Mouse (Mus musculus) stomach, embryonic 15.5 days (tissue): ENCODE data around the gene Fgg. TPM values are rescaled to one million over a fixed set of nuclear protein-coding genes. Genes with fewer than 3 reads are reported as not detected.

Experiments used
- ATAC-seq: fragments of 200-750 bp; cut with Nextera tagmentation; 2 replicates; pipeline ENCODE4 v1.8.0; 2017; ENCODE audit warnings: low read depth, moderate number of reproducible peaks, moderate TSS enrichment; ENCODE audit not compliant: insufficient read depth, low FRiP score
- H3K27ac ChIP-seq: fragments of 300-500 bp; sonication (generic); 2 replicates; pipeline ENCODE4 v1.5.1; 2015; ENCODE audit warnings: mild to moderate bottlenecking, inconsistent platforms
- H3K27me3 ChIP-seq: fragments of 300-500 bp; sonication (generic); replicated peaks from 2 replicates; pipeline ENCODE4 v1.6.1; 2015; ENCODE audit warnings: inconsistent platforms
- H3K36me3 ChIP-seq: fragments of 300-500 bp; sonication (generic); 2 replicates; pipeline ENCODE4 v1.6.1; 2015; ENCODE audit warnings: inconsistent platforms
- H3K4me1 ChIP-seq: fragments of 300-500 bp; sonication (generic); 2 replicates; pipeline ENCODE4 v1.6.1; 2015; ENCODE audit warnings: inconsistent platforms
- H3K4me2 ChIP-seq: fragments of 300-500 bp; sonication (generic); 2 replicates; pipeline ENCODE4 v1.6.1; 2015; ENCODE audit warnings: mild to moderate bottlenecking, inconsistent platforms
- H3K4me3 ChIP-seq: fragments of 300-500 bp; sonication (generic); replicated peaks from 2 replicates; pipeline ENCODE4 v1.5.1; 2015; ENCODE audit warnings: inconsistent platforms
- H3K9ac ChIP-seq: fragments of 300-500 bp; sonication (generic); 2 replicates; pipeline ENCODE4 v1.6.1; 2015; ENCODE audit warnings: inconsistent platforms
- H3K9me3 ChIP-seq: fragments of 300-500 bp; sonication (generic); 2 replicates; pipeline ENCODE4 v1.6.1; 2016; ENCODE audit warnings: inconsistent platforms
- WGBS: fragments of 180-500 bp; shearing (Covaris S2); methylation state at CpG from one replicate; pipeline ENCODE4 v1.1.7; 2015; 5-methylcytosine and 5-hydroxymethylcytosine counted together
- polyA plus RNA-seq: library from polyadenylated mRNA; unstranded; fragments of >200 nt; fragmentation: Nextera tagmentation; extraction: Ambion mirVana; gene quantifications from 2 replicates; pipeline ENCODE4 v1.2.1, GENCODE M21; 2015

Gene Fgg
- polyA plus RNA-seq, 1 experiment from 2014 or later = 40.6 TPM

DNA sequence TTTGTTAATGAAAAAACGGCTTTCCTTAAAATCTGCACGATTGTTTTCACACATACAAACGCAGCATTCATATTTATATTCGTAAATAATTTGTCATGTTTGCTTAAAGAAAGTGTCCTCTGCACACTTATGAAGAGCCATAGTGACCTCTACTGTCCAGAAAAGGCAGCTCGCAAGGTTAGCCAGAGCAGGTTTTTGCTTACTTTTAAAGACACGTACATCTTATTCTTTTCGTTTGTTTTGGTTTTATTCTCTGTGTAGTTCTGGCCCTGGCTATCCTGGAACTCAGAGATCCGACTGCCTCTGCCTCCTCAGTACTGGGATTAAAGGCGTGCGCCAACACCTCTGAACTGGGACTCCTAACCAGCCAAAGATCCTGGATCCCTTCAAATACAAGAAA lies 46.2 kb downstream of the Fgg start:
- Histone ChIP-seq H3K4me2 (no peak overlapping the region; the same call in 1 of the 2 replicates), H3K9ac (no peak overlapping the region), H3K27me3 (no peaks in the 10 kb centered on the region), H3K4me1 (peaks cover 5% of the 10 kb centered on the region; the same call in 1 of the 2 replicates), H3K4me3 (no peak overlapping the region), H3K9me3 (no peaks in the 10 kb centered on the region), H3K36me3 (peaks cover 5% of the 10 kb centered on the region; the same call in 1 of the 2 replicates), H3K27ac (no peak overlapping the region)
- WGBS = 25% methylated on average over 10 of the region's 10 CpGs
- ATAC-seq = no peak

DNA sequence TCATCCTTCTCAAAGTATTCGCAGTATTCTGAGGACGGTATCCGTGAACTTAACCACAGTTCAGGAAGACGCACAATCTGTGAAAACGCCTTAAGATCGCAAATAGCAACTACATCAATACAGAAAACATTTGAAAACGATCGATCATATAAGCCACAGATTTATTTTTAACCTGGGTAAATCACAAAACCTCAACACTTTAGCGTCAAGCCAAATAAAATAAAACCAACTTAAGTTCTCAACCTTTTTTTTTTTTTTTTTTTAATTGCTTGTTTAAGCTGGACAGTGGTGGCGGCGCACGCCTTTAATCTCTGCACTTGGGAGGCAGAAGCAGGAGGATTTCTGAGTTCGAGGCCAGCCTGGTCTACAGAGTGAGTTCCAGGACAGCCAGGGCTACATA lies 47.2 kb downstream of the Fgg start:
- WGBS = 21% methylated on average over 13 of the region's 13 CpGs
- Histone ChIP-seq H3K4me2 (peak overlapping the region; percentile 50), H3K27me3 (no peaks in the 10 kb centered on the region), H3K36me3 (peaks cover 10% of the 10 kb centered on the region; the same call in 1 of the 2 replicates), H3K4me3 (peak overlapping the region; percentile 84), H3K9me3 (no peaks in the 10 kb centered on the region), H3K9ac (no peak overlapping the region), H3K4me1 (peaks cover 5% of the 10 kb centered on the region; the same call in 1 of the 2 replicates), H3K27ac (no peak overlapping the region)
- ATAC-seq = no peak

DNA sequence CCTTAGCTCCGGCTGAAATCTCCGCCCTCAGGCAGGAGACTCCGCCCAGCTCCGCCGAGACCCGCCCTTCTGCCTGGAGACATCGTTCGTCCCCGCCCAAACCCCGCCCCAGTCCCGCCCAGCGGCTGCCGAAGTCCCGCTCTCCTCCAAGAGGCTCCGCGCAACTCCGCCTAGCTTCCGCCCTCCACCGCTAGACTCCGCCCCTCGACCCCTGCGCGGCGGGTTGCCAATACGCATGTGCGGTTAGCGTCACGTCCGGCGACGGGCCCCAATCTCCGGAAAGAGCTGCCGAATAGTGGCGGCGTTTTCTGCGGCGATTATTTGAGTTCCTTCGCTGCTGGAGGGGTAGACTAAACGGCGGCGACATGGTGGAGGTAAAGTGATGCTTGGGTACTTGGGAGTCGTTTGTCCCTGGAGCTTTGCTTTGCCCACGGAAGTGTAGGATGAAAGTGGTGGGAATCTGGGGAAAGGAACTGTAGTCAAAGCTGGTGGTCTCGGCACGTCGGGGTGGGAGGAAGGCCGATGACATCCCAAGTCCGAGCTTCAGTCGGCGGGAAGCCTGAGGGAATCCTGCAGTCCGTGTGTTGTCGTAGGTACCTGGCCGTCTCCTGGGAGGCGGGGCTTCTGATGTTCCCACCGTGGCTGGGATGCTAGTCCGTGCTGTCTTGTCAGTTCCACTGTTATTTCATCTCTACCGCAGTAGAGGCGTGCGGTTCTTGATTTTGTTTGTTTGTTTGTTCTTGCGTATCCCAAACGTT lies 47.9 kb downstream of the Fgg start, which contains the start of gene Plrg1:
Gene Plrg1 (plus strand): TSS at position 242 of the 758 bp plus-strand sequence.
- H3K9me3 ChIP-seq = no peaks in the 10 kb centered on the region
- ATAC-seq = peak; percentile 99
- WGBS = under 1% methylated on average over 61 of the region's 61 CpGs

DNA sequence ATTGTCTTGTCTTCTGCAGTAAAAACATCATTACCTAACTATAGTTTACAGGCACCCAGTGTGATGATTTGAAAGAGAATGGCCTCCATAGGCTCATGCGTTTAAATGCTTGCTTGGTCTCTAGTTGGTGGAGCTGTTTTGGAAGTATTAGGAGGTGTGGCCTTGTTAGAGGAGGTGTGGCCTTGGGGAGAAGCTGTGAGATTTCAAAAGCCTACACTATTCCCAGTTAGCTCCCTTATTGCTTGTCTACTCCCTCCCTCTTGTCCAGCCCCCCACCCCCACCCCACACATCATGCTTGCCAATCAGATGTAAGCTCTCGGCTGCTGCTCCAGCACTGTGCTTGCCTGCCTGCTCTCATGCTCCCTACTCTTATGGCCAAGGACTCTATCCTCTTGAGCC lies 49.5 kb downstream of the Fgg start:
- no peak overlapping the region for H3K9ac ChIP-seq
- H3K4me3 ChIP-seq = no peak overlapping the region
- H3K4me2 ChIP-seq = no peak overlapping the region
- ATAC-seq = no peak
- WGBS = 93% methylated on average over 2 of the region's 2 CpGs
- H3K27ac ChIP-seq = no peak overlapping the region
- no peaks in the 10 kb centered on the region for H3K27me3 ChIP-seq
- H3K36me3 ChIP-seq = peaks cover 27% of the 10 kb centered on the region
- H3K4me1 ChIP-seq = peaks cover 5% of the 10 kb centered on the region; the same call in 1 of the 2 replicates
- no peaks in the 10 kb centered on the region for H3K9me3 ChIP-seq

More for the DNA sequence above, 47.9 kb downstream of the Fgg start, which contains the start of gene Plrg1:
- H3K4me1 ChIP-seq = peaks cover 5% of the 10 kb centered on the region; the same call in 1 of the 2 replicates
- H3K4me3 ChIP-seq = peak within 1 kb of the TSS; percentile 84
- H3K27me3 ChIP-seq = no peaks in the 10 kb centered on the region
- H3K9ac ChIP-seq = peak within 1 kb of the TSS; percentile 77
- peaks cover 15% of the 10 kb centered on the region for H3K36me3 ChIP-seq
- peak within 1 kb of the TSS; percentile 75 for H3K27ac ChIP-seq
- peak within 1 kb of the TSS; percentile 76 for H3K4me2 ChIP-seq

Other genes with a start within 250 kb of the Fgg start
- 5.6 and 6.2 TPM in 2 replicates for gene Rbm46, start 131.2 kb upstream of the Fgg start, polyA plus RNA-seq
- 2.8 and 2.9 TPM in 2 replicates for gene Lrat, start 103.8 kb upstream of the Fgg start, polyA plus RNA-seq
- 15.0 and 40.6 TPM in 2 replicates for gene Fga, start 18.4 kb downstream of the Fgg start, polyA plus RNA-seq
- 8.3 and 25.9 TPM in 2 replicates for gene Fgb, start 42.1 kb downstream of the Fgg start, polyA plus RNA-seq
- gene Plrg1, start 47.8 kb downstream of the Fgg start, polyA plus RNA-seq = 84.2 and 85.6 TPM in 2 replicates
- gene Dchs2, start 120.2 kb downstream of the Fgg start, polyA plus RNA-seq = 0.44 and 0.48 TPM in 2 replicates